In the genomic region with DNA sequence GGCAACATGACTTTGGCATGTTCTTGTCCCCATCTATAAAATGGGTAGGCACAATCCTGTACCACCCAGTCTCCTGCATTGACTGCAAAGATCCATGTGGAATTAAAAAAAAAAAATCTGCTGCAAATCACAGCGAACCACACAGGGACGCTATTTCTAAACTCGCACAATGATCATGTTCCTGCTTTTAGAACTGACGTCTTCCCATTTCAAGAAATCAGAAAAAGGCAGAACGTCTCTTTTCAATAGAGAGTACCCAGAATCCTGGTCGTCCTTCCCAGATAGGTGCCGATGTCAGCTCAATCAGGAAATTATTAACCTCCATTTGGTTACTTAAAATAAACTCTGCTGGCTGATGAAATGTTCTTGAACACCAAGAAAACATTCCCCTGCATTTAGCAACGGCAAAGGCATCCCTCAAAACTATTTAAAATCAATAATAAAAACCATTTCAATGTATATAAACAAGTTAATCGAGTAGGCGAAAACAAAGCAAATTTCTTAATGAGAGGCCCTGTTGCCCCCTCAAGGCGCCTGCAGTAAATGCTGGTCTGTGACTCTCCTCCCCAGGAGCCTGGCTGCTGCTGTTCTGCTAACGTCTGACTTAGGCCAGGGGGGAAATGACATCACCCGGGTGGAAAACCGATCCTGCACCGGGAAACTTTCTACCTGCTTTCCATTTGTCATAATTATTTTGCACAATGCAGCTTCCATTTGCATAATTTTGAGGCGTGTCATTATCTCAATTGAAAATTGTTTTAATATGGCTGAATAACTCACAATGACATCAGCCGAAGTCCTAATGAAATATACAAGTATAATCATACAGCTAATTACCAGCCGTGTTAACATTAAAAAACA, we compare ENCODE assay signal across 8 mouse cellular contexts. TPM values are rescaled to one million over a fixed set of nuclear protein-coding genes. Genes with fewer than 3 reads are reported as not detected.
DNase-seq lines count a peak whose midpoint lies in the region; ATAC-seq and TF ChIP-seq lines count a peak whose summit lies in the region.

No protein-coding gene starts in this region.

- intact Hi-C loops in heart, adult 2 months (cut with DNase I): loop anchor here (2.0 to 5.0 kb wide), 4 partner anchors 77 to 738 kb away; a partner anchor contains a TSS

- TF ChIP-seq CTCF in cortical plate, adult 2 months (IDR thresholded peaks at IDR 0.05; ENCODE audit: extremely low read depth, insufficient read depth, low read length): no peak
- TF ChIP-seq CTCF in heart, adult 2 months (IDR thresholded peaks at IDR 0.05): peak; percentile 39
- TF ChIP-seq CTCF in intestine, postnatal 0 days (IDR thresholded peaks at IDR 0.05; ENCODE audit: low read depth): 0 out of 2 replicates have a peak, but pooled peaks have one; percentile 15

- no peak overlapping the region for H3K9ac ChIP-seq in midbrain, embryonic 11.5 days (ENCODE audit: low read length)
- H3K9ac ChIP-seq in heart, adult 2 months (ENCODE audit: low read depth, low read length): peak overlapping the region; percentile 20; the same call in 1 of the 2 replicates
- H3K9ac ChIP-seq in intestine, postnatal 0 days (ENCODE audit: low read depth, low read length): peak overlapping the region; percentile 31
- no peak overlapping the region for H3K9ac ChIP-seq in limb, embryonic 15.5 days
- H3K9ac ChIP-seq in neural tube, embryonic 15.5 days (replicated peaks): no peak overlapping the region

- 32% methylated on average over 18 of the region's 18 CpGs for WGBS in midbrain, embryonic 11.5 days
- WGBS in midbrain, embryonic 10.5 days: 32% methylated on average over 18 of the region's 18 CpGs
- WGBS in heart, adult 2 months: 11% methylated on average over 18 of the region's 18 CpGs
- WGBS in intestine, postnatal 0 days: 24% methylated on average over 18 of the region's 18 CpGs
- WGBS in limb, embryonic 15.5 days: 19% methylated on average over 18 of the region's 18 CpGs
- 19% methylated on average over 18 of the region's 18 CpGs for WGBS in neural tube, embryonic 15.5 days

- ATAC-seq in midbrain, embryonic 11.5 days (ENCODE audit: low FRiP score): no peak
- no peak for ATAC-seq in intestine, postnatal 0 days
- no peak for ATAC-seq in limb, embryonic 15.5 days (ENCODE audit: insufficient number of reproducible peaks, low FRiP score, low TSS enrichment, low read depth)
- no peak for ATAC-seq in neural tube, embryonic 15.5 days (ENCODE audit: low FRiP score)

- no peak for TF ChIP-seq EP300 in heart, adult 2 months (IDR thresholded peaks at IDR 0.05; ENCODE audit: insufficient read depth, low read depth, low read length)

- TF ChIP-seq POLR2A in cortical plate, adult 2 months (IDR thresholded peaks at IDR 0.05; ENCODE audit: extremely low read depth, insufficient read depth, low read length): 0 out of 2 replicates have a peak, but pooled peaks have one; percentile 34
- 0 out of 2 replicates have a peak, but pooled peaks have one; percentile 30 for TF ChIP-seq POLR2A in heart, adult 2 months (IDR thresholded peaks at IDR 0.05; ENCODE audit: insufficient read depth, low read depth, low read length)

- H3K4me1 ChIP-seq in midbrain, embryonic 11.5 days (ENCODE audit: control insufficient read depth, insufficient read depth, low read length): peaks cover 3% of the 10 kb centered on the region; the same call in 1 of the 2 replicates
- peaks cover 22% of the 10 kb centered on the region for H3K4me1 ChIP-seq in midbrain, embryonic 10.5 days
- H3K4me1 ChIP-seq in cortical plate, adult 2 months (ENCODE audit: control insufficient read depth, insufficient read depth, low read length): peaks cover 2% of the 10 kb centered on the region; the same call in 1 of the 2 replicates
- no peaks in the 10 kb centered on the region for H3K4me1 ChIP-seq in heart, adult 2 months (ENCODE audit: control insufficient read depth, insufficient read depth, low read length)
- peaks cover 3% of the 10 kb centered on the region; the same call in 1 of the 2 replicates for H3K4me1 ChIP-seq in intestine, postnatal 0 days (replicated peaks; ENCODE audit: control insufficient read depth, insufficient read depth, low read length)
- H3K4me1 ChIP-seq in limb, embryonic 15.5 days: peaks cover 8% of the 10 kb centered on the region
- H3K4me1 ChIP-seq in neural tube, embryonic 15.5 days: peaks cover 14% of the 10 kb centered on the region

- peak overlapping the region; percentile 67; the same call in 1 of the 2 replicates for H3K4me2 ChIP-seq in midbrain, embryonic 11.5 days
- peak overlapping the region; percentile 90 for H3K4me2 ChIP-seq in intestine, postnatal 0 days (replicated peaks; ENCODE audit: low read depth)
- H3K4me2 ChIP-seq in limb, embryonic 15.5 days: peak overlapping the region; percentile 75
- peak overlapping the region; percentile 92 for H3K4me2 ChIP-seq in neural tube, embryonic 15.5 days

- H3K36me3 ChIP-seq in midbrain, embryonic 11.5 days (ENCODE audit: control insufficient read depth, insufficient read depth, low read length): no peaks in the 10 kb centered on the region
- H3K36me3 ChIP-seq in midbrain, embryonic 10.5 days: no peaks in the 10 kb centered on the region
- no peaks in the 10 kb centered on the region for H3K36me3 ChIP-seq in heart, adult 2 months (ENCODE audit: control insufficient read depth, insufficient read depth, low read length)
- H3K36me3 ChIP-seq in intestine, postnatal 0 days (ENCODE audit: control insufficient read depth, insufficient read depth): peaks cover 7% of the 10 kb centered on the region; the same call in 1 of the 2 replicates
- H3K36me3 ChIP-seq in limb, embryonic 15.5 days: peaks cover 6% of the 10 kb centered on the region
- no peaks in the 10 kb centered on the region for H3K36me3 ChIP-seq in neural tube, embryonic 15.5 days

- H3K9me3 ChIP-seq in midbrain, embryonic 11.5 days (ENCODE audit: control insufficient read depth, low read length): no peaks in the 10 kb centered on the region
- no peaks in the 10 kb centered on the region for H3K9me3 ChIP-seq in midbrain, embryonic 10.5 days (replicated peaks)
- H3K9me3 ChIP-seq in intestine, postnatal 0 days (ENCODE audit: control insufficient read depth): no peaks in the 10 kb centered on the region
- no peaks in the 10 kb centered on the region for H3K9me3 ChIP-seq in limb, embryonic 15.5 days
- no peaks in the 10 kb centered on the region for H3K9me3 ChIP-seq in neural tube, embryonic 15.5 days (replicated peaks)

- no peaks in the 10 kb centered on the region for H3K79me2 ChIP-seq in heart, adult 2 months (replicated peaks; ENCODE audit: control insufficient read depth, insufficient read depth, low read length)

- H3K4me3 ChIP-seq in midbrain, embryonic 11.5 days (ENCODE audit: low read depth, low read length): no peak overlapping the region
- H3K4me3 ChIP-seq in midbrain, embryonic 10.5 days: no peak overlapping the region
- H3K4me3 ChIP-seq in cortical plate, adult 2 months (ENCODE audit: insufficient read depth, low read length): peak overlapping the region; percentile 91; the same call in 1 of the 2 replicates
- peak overlapping the region; percentile 64 for H3K4me3 ChIP-seq in heart, adult 2 months
- H3K4me3 ChIP-seq in intestine, postnatal 0 days (ENCODE audit: low read depth, low read length): peak overlapping the region; percentile 69
- peak overlapping the region; percentile 57 for H3K4me3 ChIP-seq in limb, embryonic 15.5 days
- H3K4me3 ChIP-seq in neural tube, embryonic 15.5 days (replicated peaks): peak overlapping the region; percentile 67

- H3K27ac ChIP-seq in midbrain, embryonic 11.5 days (ENCODE audit: low read depth, low read length): no peak overlapping the region
- no peak overlapping the region for H3K27ac ChIP-seq in midbrain, embryonic 10.5 days (replicated peaks)
- H3K27ac ChIP-seq in cortical plate, adult 2 months (ENCODE audit: insufficient read depth, low read length): peak overlapping the region; percentile 76
- peak overlapping the region; percentile 97 for H3K27ac ChIP-seq in heart, adult 2 months
- no peak overlapping the region for H3K27ac ChIP-seq in intestine, postnatal 0 days (ENCODE audit: low read depth, low read length)
- H3K27ac ChIP-seq in limb, embryonic 15.5 days: peak overlapping the region; percentile 40; the same call in 1 of the 2 replicates
- peak overlapping the region; percentile 23; the same call in 1 of the 2 replicates for H3K27ac ChIP-seq in neural tube, embryonic 15.5 days (replicated peaks)

- no peaks in the 10 kb centered on the region for H3K27me3 ChIP-seq in midbrain, embryonic 11.5 days (ENCODE audit: control insufficient read depth, insufficient read depth, low read length)
- 0 out of 2 replicates have a peak, but pooled peaks cover 3% of the 10 kb centered on the region for H3K27me3 ChIP-seq in midbrain, embryonic 10.5 days (ENCODE audit: low read depth, poor library complexity, severe bottlenecking)
- no peaks in the 10 kb centered on the region for H3K27me3 ChIP-seq in heart, adult 2 months (ENCODE audit: control insufficient read depth, insufficient read depth, low read length)
- no peaks in the 10 kb centered on the region for H3K27me3 ChIP-seq in intestine, postnatal 0 days (replicated peaks; ENCODE audit: control insufficient read depth, insufficient read depth, low read length)
- no peaks in the 10 kb centered on the region for H3K27me3 ChIP-seq in limb, embryonic 15.5 days
- no peaks in the 10 kb centered on the region for H3K27me3 ChIP-seq in neural tube, embryonic 15.5 days (replicated peaks)

- no peak for DNase-seq in midbrain, embryonic 11.5 days (ENCODE audit: low spot score, missing footprints)
- DNase-seq in midbrain, embryonic 10.5 days (ENCODE audit: low spot score): no peak
- DNase-seq in heart, adult 2 months: peak; percentile 56 to 59
- no peak for DNase-seq in spleen, postnatal 14 days (ENCODE audit: low spot score in 2 of 2)

RNA-seq across cellular contexts. Expression of a gene that starts 3.4 kb away (rescaled TPM):
- 13.4 and 13.9 TPM in 2 replicates for polyA plus RNA-seq in midbrain, embryonic 11.5 days (2014; fragmentation: Nextera tagmentation; extraction: Ambion mirVana)
- polyA plus RNA-seq in midbrain, embryonic 10.5 days (2016; fragmentation: Nextera tagmentation; extraction: Ambion mirVana): 7.8 and 10.6 TPM in 2 replicates
- 11.7 TPM in 2 replicates for polyA plus RNA-seq in cortical plate, adult 2 months (2012; rRNA removed)
- 10 to 100 TPM; 21.1 to 22.5 TPM for total RNA-seq in heart, adult 2 months (2021)
- 6.3 and 8.8 TPM in 2 replicates for polyA plus RNA-seq in heart, adult 2 months (2012; rRNA removed)
- polyA plus RNA-seq in intestine, postnatal 0 days (2015; fragmentation: Nextera tagmentation; extraction: Ambion mirVana): 15.1 and 17.8 TPM in 2 replicates
- 40.1 and 41.2 TPM in 2 replicates for polyA plus RNA-seq in limb, embryonic 15.5 days (2015; fragmentation: Nextera tagmentation; extraction: Ambion mirVana)
- polyA plus RNA-seq in neural tube, embryonic 15.5 days (2015; fragmentation: Nextera tagmentation; extraction: Ambion mirVana): 18.4 and 19.0 TPM in 2 replicates

Comparison
In these comparisons a context has a peak if more than half of its experiments do, and no peak if none do; other contexts are left out.
1. DNase-seq: peak in heart, adult 2 months (2 of 2); none in midbrain, embryonic 11.5 days (single experiment), midbrain, embryonic 10.5 days (single experiment) and spleen, postnatal 14 days (0 of 2).
2. H3K27ac ChIP-seq: peak in cortical plate, adult 2 months (single experiment), heart, adult 2 months (single experiment), limb, embryonic 15.5 days (single experiment) and neural tube, embryonic 15.5 days (single experiment); none in midbrain, embryonic 11.5 days (single experiment), midbrain, embryonic 10.5 days (single experiment) and intestine, postnatal 0 days (single experiment).
3. H3K4me3 ChIP-seq: peak in cortical plate, adult 2 months (single experiment), heart, adult 2 months (single experiment), intestine, postnatal 0 days (single experiment), limb, embryonic 15.5 days (single experiment) and neural tube, embryonic 15.5 days (single experiment); none in midbrain, embryonic 11.5 days (single experiment) and midbrain, embryonic 10.5 days (single experiment).
4. H3K9ac ChIP-seq: peak in heart, adult 2 months (single experiment) and intestine, postnatal 0 days (single experiment); none in midbrain, embryonic 11.5 days (single experiment), limb, embryonic 15.5 days (single experiment) and neural tube, embryonic 15.5 days (single experiment).
5. Peak in every context shown above with its lines, with median percentiles within 50 percentile points of each other: H3K4me2 ChIP-seq.